Mouse (Mus musculus) urinary bladder, postnatal 10 days (tissue): Measurements from ENCODE around the gene Sult2b1.
A peak's percentile ranks its signal among the peaks of the same experiment; 100 is the strongest.

ENCODE experiments used
- DNase-seq: peaks from one replicate; pipeline ENCODE4 v3.0.0; 2022; ENCODE audit warnings: low spot score

The Sult2b1 gene

GRCm38 (mm10) chr7:45784524-45785372 is at the start of gene Sult2b1:
Sult2b1 (minus strand) TSS chr7:45784669.
- DNase-seq, result no peak

- no peak for DNase-seq
These were observed 49.5 kb upstream of the Sult2b1 start for GRCm38 (mm10) chr7:45833924-45834323.

- DNase-seq, result no peak
These were observed 48.8 kb upstream of the Sult2b1 start for GRCm38 (mm10) chr7:45833148-45833790.

GRCm38 (mm10) chr7:45832428-45832827 is 48.0 kb upstream of the Sult2b1 start:
- DNase-seq, result no peak

- DNase-seq, result no peak
These were observed 46.7 kb upstream of the Sult2b1 start for GRCm38 (mm10) chr7:45831128-45831525.

GRCm38 (mm10) chr7:45830427-45831127 is 46.1 kb upstream of the Sult2b1 start, which contains the start of gene Grwd1:
Grwd1 (minus strand) TSS chr7:45830944.
- DNase-seq, result no peak

GRCm38 (mm10) chr7:45826631-45827030 is 42.2 kb upstream of the Sult2b1 start:
- no peak for DNase-seq

- no peak for DNase-seq
These were observed 40.1 kb upstream of the Sult2b1 start, which contains the start of gene Kcnj14 for GRCm38 (mm10) chr7:45824598-45824997. Kcnj14 (minus strand) TSS chr7:45824782.

- DNase-seq, result no peak
These were observed 36.4 kb upstream of the Sult2b1 start for GRCm38 (mm10) chr7:45820913-45821312.

- no peak for DNase-seq
These were observed 35.4 kb upstream of the Sult2b1 start for GRCm38 (mm10) chr7:45819843-45820242.

- DNase-seq, result no peak
These were observed 31.5 kb upstream of the Sult2b1 start for GRCm38 (mm10) chr7:45815984-45816351.

GRCm38 (mm10) chr7:45815323-45815983 is 31.0 kb upstream of the Sult2b1 start:
- DNase-seq, result no peak

- no peak for DNase-seq
These were observed 30.4 kb upstream of the Sult2b1 start for GRCm38 (mm10) chr7:45814841-45815240.

GRCm38 (mm10) chr7:45813787-45814779 is 29.6 kb upstream of the Sult2b1 start, which contains the start of gene Cyth2:
Cyth2 (minus strand) TSS chr7:45814581.
- DNase-seq, result peak; percentile 95

- DNase-seq, result no peak
These were observed 28.5 kb upstream of the Sult2b1 start for GRCm38 (mm10) chr7:45812921-45813320.

- DNase-seq, result no peak
These were observed 25.0 kb upstream of the Sult2b1 start for GRCm38 (mm10) chr7:45809276-45810075.

GRCm38 (mm10) chr7:45808471-45808870 is 24.0 kb upstream of the Sult2b1 start:
- DNase-seq, result no peak

GRCm38 (mm10) chr7:45805941-45806340 is 21.5 kb upstream of the Sult2b1 start:
- no peak for DNase-seq

- no peak for DNase-seq
These were observed 18.1 kb upstream of the Sult2b1 start for GRCm38 (mm10) chr7:45802551-45802950.

- peak; percentile 81 for DNase-seq
These were observed 16.9 kb upstream of the Sult2b1 start for GRCm38 (mm10) chr7:45801348-45801747.
